Mouse (Mus musculus) hindbrain, embryonic 12.5 days (tissue): ENCODE data around the gene Lrfn4. TPM values are rescaled to one million over a fixed set of nuclear protein-coding genes. Genes with fewer than 3 reads are reported as not detected.
A peak's percentile ranks its signal among the peaks of the same experiment; 100 is the strongest.

ENCODE experiments used
- ATAC-seq: fragments of 200-750 bp; cut with Nextera tagmentation; 2 replicates; pipeline ENCODE4 v1.8.0; 2017; ENCODE audit warnings: moderate TSS enrichment; ENCODE audit not compliant: low FRiP score
- H3K27ac ChIP-seq: fragments of 300-500 bp; sonication (generic); 2 replicates; pipeline ENCODE4 v1.5.1; 2016; ENCODE audit warnings: mild to moderate bottlenecking
- H3K27me3 ChIP-seq: fragments of 300-500 bp; sonication (generic); 2 replicates; pipeline ENCODE4 v1.6.1; 2016; ENCODE audit warnings: mild to moderate bottlenecking
- H3K36me3 ChIP-seq: fragments of 300-500 bp; sonication (generic); 2 replicates; pipeline ENCODE4 v1.6.1; 2016; ENCODE audit warnings: mild to moderate bottlenecking
- H3K4me1 ChIP-seq: fragments of 300-500 bp; sonication (generic); 2 replicates; pipeline ENCODE4 v1.6.1; 2016
- H3K4me2 ChIP-seq: fragments of 300-500 bp; sonication (generic); replicated peaks from 2 replicates; pipeline ENCODE4 v1.6.1; 2016; ENCODE audit warnings: mild to moderate bottlenecking
- H3K4me3 ChIP-seq: fragments of 300-500 bp; sonication (generic); 2 replicates; pipeline ENCODE4 v1.5.1; 2016; ENCODE audit warnings: mild to moderate bottlenecking
- H3K9ac ChIP-seq: fragments of 300-500 bp; sonication (generic); 2 replicates; pipeline ENCODE4 v1.6.1; 2016; ENCODE audit warnings: mild to moderate bottlenecking, moderate library complexity
- H3K9me3 ChIP-seq: fragments of 300-500 bp; sonication (generic); replicated peaks from 2 replicates; pipeline ENCODE4 v1.6.1; 2016; ENCODE audit warnings: mild to moderate bottlenecking
- WGBS: fragments of 180-500 bp; shearing (Covaris S2); methylation state at CpG from one replicate; pipeline ENCODE4 v1.1.7; 2016; 5-methylcytosine and 5-hydroxymethylcytosine counted together
- microRNA-seq: library from miRNA; unstranded; fragments of <30 nt; microRNA quantifications from one replicate; pipeline ENCODE4, GENCODE M21; 2017
- polyA plus RNA-seq: library from polyadenylated mRNA; unstranded; fragments of >200 nt; fragmentation: Nextera tagmentation; extraction: Ambion mirVana; gene quantifications from 2 replicates; pipeline ENCODE4 v1.2.1, GENCODE M21; 2016

Lrfn4 gene
- polyA plus RNA-seq, 1 experiment from 2014 or later: 16.3 TPM

DNA sequence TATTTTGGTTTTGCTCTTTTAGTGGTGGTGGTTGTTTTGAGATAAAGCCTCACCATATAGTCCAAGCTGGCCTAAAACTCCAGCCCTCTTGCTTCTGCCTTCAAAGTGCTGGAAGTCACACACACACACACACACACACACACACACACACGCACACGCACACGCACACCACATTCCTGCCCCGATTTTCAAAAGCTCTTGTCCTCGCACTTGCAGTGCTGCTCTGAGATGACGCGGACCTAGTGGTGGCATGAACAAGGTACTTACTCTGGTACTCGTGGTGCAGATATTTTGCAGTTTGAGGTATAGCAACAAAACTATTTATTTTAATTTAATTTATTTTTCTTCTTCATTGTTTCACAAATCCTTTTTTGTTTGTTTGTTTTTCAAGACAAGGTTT is 43.0 kb downstream of the Lrfn4 start:
- Histone ChIP-seq H3K27me3 (no peaks in the 10 kb centered on the region), H3K4me3 (no peak overlapping the region), H3K4me2 (no peak overlapping the region), H3K9me3 (no peaks in the 10 kb centered on the region), H3K36me3 (no peaks in the 10 kb centered on the region), H3K9ac (no peak overlapping the region), H3K27ac (no peak overlapping the region), H3K4me1 (no peaks in the 10 kb centered on the region)
- no peak for ATAC-seq
- 79% methylated on average over 8 of the region's 8 CpGs for WGBS

DNA sequence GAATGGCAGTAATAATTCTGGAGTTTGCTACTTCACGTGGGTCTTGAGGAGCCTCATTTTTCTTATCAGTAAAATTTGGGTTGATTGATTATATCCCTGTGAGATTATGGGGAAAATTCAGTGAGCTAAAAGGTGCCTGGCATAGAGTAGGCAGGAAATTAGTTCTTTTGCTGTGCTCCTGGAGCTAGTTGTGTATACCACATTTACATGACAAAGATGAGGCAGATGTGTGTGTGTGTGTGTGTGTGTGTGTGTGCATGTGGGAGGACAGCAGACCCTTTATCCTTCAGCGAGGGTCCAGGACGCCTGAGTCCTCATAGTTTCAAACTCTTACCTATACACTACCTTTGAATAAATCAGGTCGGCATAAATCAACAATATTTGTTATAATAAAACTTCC is 43.4 kb downstream of the Lrfn4 start:
- no peak for ATAC-seq
- Histone ChIP-seq H3K4me2 (no peak overlapping the region), H3K27ac (no peak overlapping the region), H3K27me3 (no peaks in the 10 kb centered on the region), H3K4me3 (no peak overlapping the region), H3K9me3 (no peaks in the 10 kb centered on the region), H3K9ac (no peak overlapping the region), H3K36me3 (no peaks in the 10 kb centered on the region), H3K4me1 (no peaks in the 10 kb centered on the region)
- 53% methylated on average over 4 of the region's 4 CpGs for WGBS

DNA sequence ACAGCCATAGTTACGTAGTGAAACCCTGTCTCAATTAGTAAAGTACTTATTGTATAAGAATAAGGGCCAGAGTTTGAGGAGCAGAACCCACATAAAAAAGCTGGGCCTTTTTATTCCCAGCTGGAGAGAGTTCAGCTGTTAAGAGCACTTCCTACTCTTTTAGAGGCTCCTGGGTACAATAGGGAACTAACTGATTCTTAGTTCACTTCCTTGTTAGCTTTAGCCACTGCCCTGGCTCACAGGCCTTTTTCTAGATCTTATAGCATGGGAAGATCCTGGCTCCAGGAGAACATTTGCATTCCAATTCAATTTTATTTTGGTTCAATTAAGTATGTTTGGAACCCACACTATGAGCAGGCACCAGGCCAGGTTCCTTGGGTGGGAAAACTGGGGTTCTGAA is 43.8 kb downstream of the Lrfn4 start:
- H3K9me3 ChIP-seq: no peaks in the 10 kb centered on the region
- H3K27me3 ChIP-seq: no peaks in the 10 kb centered on the region
- ATAC-seq: no peak
- H3K4me3 ChIP-seq: no peak overlapping the region
- no peaks in the 10 kb centered on the region for H3K4me1 ChIP-seq
- WGBS: 76% methylated on average over 1 of the region's 1 CpGs
- no peak overlapping the region for H3K27ac ChIP-seq
- no peaks in the 10 kb centered on the region for H3K36me3 ChIP-seq
- no peak overlapping the region for H3K9ac ChIP-seq
- no peak overlapping the region for H3K4me2 ChIP-seq

DNA sequence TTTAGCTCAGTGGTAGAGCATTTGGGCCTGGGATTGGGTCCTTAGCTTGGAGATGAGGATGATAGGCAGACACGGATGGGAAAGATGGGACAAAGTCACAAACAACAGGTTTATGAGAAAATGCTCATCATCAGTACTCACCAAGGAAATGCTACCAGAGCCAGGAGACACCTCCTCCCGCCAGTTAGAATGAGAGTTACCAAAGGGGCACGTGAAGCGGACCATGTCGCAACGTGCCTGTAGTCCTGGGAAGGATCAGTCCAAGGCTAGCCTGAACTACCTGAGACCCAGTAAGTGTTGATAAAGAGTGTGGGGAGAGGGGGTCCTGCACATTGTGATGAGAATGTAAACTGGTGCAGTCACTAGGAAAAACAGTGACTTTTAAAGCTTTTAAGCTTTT is 44.7 kb downstream of the Lrfn4 start:
- Histone ChIP-seq H3K4me3 (no peak overlapping the region), H3K4me2 (no peak overlapping the region), H3K27me3 (no peaks in the 10 kb centered on the region), H3K9me3 (no peaks in the 10 kb centered on the region), H3K27ac (no peak overlapping the region), H3K36me3 (no peaks in the 10 kb centered on the region), H3K9ac (no peak overlapping the region), H3K4me1 (no peaks in the 10 kb centered on the region)
- 86% methylated on average over 6 of the region's 6 CpGs for WGBS
- no peak for ATAC-seq

DNA sequence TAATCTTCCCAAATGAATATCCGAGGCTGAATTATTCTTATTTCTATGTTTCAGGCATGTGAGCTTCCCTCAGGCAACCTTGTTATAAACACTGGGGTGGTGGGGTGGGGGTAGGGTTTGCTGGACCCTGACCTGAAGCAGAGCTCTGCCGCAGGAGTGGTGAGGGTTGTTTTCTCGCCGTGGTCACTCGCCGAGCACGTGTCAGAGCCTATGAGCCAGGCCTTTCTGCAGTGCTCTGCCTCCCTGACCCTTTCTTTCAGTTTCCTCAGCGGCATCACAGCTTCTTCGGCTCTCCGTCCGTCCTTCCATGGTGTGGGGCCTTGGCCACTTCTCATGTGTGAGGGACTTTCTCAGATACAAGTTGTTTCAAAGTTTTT is 45.2 kb downstream of the Lrfn4 start:
- H3K9ac ChIP-seq: no peak overlapping the region
- no peak overlapping the region for H3K27ac ChIP-seq
- ATAC-seq: no peak
- no peaks in the 10 kb centered on the region for H3K9me3 ChIP-seq
- no peaks in the 10 kb centered on the region for H3K27me3 ChIP-seq
- H3K4me3 ChIP-seq: no peak overlapping the region
- H3K4me1 ChIP-seq: no peaks in the 10 kb centered on the region
- WGBS: 83% methylated on average over 11 of the region's 11 CpGs
- H3K4me2 ChIP-seq: no peak overlapping the region
- H3K36me3 ChIP-seq: no peaks in the 10 kb centered on the region

DNA sequence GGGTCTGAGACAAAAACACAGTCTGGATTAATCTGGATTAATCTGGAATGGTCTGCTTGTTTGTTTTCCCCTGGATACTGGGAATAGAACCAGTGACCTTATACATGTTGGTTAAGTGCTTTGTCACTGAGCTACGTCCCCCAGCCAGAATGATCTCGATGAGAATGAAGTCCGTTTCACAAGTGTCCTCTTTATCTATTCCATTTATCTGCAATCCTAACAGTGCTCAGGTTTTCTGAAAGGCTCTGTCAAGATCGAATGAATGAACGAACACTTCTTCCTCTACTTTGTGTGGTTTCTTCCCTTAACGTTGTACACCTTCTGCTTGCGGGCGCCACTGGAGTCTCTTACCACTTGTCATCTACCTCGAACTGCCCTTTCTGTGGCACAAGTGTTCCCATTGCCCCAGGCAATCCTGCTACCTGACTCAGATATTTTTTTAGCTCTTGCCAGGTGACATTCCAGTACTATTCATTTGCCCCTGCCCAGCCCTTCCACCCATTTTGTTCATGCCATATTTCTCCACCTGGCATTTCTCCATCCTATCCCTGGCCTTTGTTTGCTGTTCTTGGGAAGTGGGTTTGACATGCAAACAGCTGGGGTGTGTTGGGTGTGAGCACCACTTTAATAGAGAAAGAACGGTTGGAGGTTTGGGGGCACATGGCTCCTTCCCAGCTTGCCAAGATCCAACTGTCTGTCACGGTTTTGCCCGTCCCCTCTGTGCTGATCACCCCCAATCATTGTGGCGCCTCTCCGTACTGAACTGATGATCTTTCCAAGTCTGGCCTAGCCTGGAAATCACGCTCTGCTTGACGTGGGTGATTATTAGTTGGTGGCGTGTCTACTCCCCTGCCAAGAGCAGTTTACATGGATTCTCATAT is 45.9 kb downstream of the Lrfn4 start:
- ATAC-seq: no peak
- Histone ChIP-seq H3K27me3 (no peaks in the 10 kb centered on the region), H3K9ac (no peak overlapping the region), H3K4me2 (no peak overlapping the region), H3K4me1 (no peaks in the 10 kb centered on the region), H3K36me3 (no peaks in the 10 kb centered on the region), H3K4me3 (no peak overlapping the region), H3K27ac (no peak overlapping the region), H3K9me3 (no peaks in the 10 kb centered on the region)
- 88% methylated on average over 17 of the region's 17 CpGs for WGBS

DNA sequence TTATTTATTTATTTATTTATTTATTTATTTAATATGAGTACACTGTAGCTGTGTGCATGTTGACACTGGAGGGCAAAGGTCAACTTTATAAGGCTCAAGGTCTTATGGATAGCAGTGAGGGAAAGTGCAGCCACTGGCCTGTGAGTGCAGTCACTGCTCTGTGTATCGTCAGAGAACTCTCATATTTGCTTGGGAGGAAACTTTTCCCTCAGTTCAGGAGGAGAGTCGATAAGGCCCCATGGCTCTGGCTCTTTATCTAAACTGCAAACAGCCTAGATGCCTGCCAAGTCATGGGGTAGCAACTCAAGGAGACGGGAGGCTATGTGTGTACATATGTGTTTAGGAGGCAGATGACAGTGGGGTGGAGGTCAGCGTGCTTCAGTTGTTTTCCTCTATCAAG is 46.6 kb downstream of the Lrfn4 start:
- H3K27me3 ChIP-seq: no peaks in the 10 kb centered on the region
- no peaks in the 10 kb centered on the region for H3K9me3 ChIP-seq
- H3K36me3 ChIP-seq: no peaks in the 10 kb centered on the region
- no peak for ATAC-seq
- H3K4me2 ChIP-seq: no peak overlapping the region
- no peak overlapping the region for H3K27ac ChIP-seq
- no peak overlapping the region for H3K9ac ChIP-seq
- H3K4me1 ChIP-seq: no peaks in the 10 kb centered on the region
- no peak overlapping the region for H3K4me3 ChIP-seq
- WGBS: 81% methylated on average over 4 of the region's 4 CpGs

DNA sequence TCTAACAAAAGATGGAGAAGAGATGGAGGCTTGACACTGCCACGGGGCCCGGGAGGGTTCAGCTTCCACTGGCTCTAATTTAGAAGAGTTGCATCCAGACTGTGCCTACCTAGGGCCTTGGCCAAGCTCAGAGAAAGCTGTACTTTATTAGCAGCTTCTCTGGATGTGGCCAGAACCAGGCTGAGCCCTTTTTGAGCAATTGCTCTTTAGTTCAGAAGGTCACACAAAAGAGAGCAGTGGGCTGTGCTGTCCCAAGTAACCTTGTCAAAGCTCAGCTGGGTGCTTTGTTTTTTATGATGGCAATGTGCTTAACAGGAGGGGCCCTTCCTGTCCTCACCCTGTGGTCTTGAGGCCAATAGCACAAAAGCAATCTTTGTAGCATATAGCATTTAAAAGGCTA is 47.8 kb downstream of the Lrfn4 start:
- H3K4me3 ChIP-seq: no peak overlapping the region
- no peak overlapping the region for H3K9ac ChIP-seq
- WGBS: 89% methylated on average over 2 of the region's 2 CpGs
- H3K4me1 ChIP-seq: no peaks in the 10 kb centered on the region
- no peaks in the 10 kb centered on the region for H3K9me3 ChIP-seq
- no peaks in the 10 kb centered on the region for H3K36me3 ChIP-seq
- no peak overlapping the region for H3K27ac ChIP-seq
- H3K27me3 ChIP-seq: no peaks in the 10 kb centered on the region
- no peak overlapping the region for H3K4me2 ChIP-seq
- ATAC-seq: no peak

DNA sequence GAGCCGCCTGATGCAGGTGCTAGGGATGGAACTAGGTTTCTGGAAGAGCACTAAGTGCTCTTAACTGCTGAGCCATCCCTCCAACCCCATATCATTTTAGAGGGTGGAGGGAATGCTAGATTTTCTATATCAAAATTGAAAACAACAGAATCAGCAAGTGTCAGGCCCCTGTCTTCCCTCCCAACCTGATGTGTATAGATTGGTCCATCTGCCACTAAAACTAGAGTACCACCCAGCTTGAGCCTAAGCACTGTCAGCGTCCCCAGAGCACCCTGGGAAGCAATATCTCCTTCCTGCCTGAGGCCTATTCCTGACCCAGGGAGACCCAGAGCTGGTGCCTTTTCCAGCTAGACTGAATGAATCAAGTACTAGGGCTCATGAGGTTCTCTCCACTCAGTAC is 48.6 kb downstream of the Lrfn4 start:
- Histone ChIP-seq H3K4me1 (no peaks in the 10 kb centered on the region), H3K27me3 (no peaks in the 10 kb centered on the region), H3K36me3 (no peaks in the 10 kb centered on the region), H3K27ac (no peak overlapping the region), H3K4me3 (no peak overlapping the region), H3K9me3 (no peaks in the 10 kb centered on the region), H3K9ac (0 out of 2 replicates have a peak overlapping the region, but pooled peaks have one; percentile 4), H3K4me2 (no peak overlapping the region)
- ATAC-seq: no peak
- WGBS: 79% methylated on average over 2 of the region's 2 CpGs

DNA sequence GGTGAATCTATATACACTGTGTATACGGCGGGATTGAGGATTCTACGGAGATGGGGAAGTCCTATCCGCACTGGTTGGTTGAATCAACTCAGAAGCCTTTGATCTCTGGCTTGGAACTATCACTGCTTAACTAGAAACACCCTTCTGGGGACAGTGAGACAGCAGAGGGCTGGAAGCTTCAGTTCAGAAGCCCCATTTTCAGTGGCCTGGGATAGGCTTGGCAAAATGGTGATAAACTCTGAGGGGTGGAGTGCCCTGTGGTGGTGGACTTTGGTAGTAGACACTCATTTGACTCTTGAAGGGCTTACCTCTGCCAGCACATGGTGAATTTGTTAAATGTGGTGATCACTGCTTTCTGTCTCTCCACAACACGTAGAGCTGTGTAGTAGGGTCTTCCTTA is 49.8 kb downstream of the Lrfn4 start:
- Histone ChIP-seq H3K4me1 (no peaks in the 10 kb centered on the region), H3K36me3 (no peaks in the 10 kb centered on the region), H3K4me2 (no peak overlapping the region), H3K4me3 (no peak overlapping the region), H3K9me3 (no peaks in the 10 kb centered on the region), H3K27ac (no peak overlapping the region), H3K9ac (no peak overlapping the region), H3K27me3 (no peaks in the 10 kb centered on the region)
- WGBS: 86% methylated on average over 5 of the region's 5 CpGs
- ATAC-seq: no peak

Small RNA genes within 50 kb of the gene (microRNA-seq; reads per million reads assigned to microRNA genes)
- 0.81 reads per million for gene Mir6986

Other genes starting within 250 kb of the Lrfn4 start
- gene Kdm2a, start 217.4 kb downstream of the Lrfn4 start, polyA plus RNA-seq: 59.7 TPM in 2 replicates
- 15.3 and 16.4 TPM in 2 replicates for gene Rhod, start 176.2 kb downstream of the Lrfn4 start, polyA plus RNA-seq
- gene Syt12, start 138.2 kb downstream of the Lrfn4 start, polyA plus RNA-seq: 1.5 and 1.7 TPM in 2 replicates
- gene 2010003K11Rik, start 117.1 kb downstream of the Lrfn4 start, polyA plus RNA-seq: not detected in 2 replicates
- 24.8 and 25.2 TPM in 2 replicates for gene Pcx, start 105.2 kb downstream of the Lrfn4 start, polyA plus RNA-seq
- gene Rce1, start 10.0 kb upstream of the Lrfn4 start, polyA plus RNA-seq: 54.3 and 62.9 TPM in 2 replicates
- gene Gm960, start 83.0 kb upstream of the Lrfn4 start, polyA plus RNA-seq: 3.6 and 6.3 TPM in 2 replicates
- 42.8 and 43.7 TPM in 2 replicates for gene Sptbn2, start 95.5 kb upstream of the Lrfn4 start, polyA plus RNA-seq
- gene Rbm4b, start 140.8 kb upstream of the Lrfn4 start, polyA plus RNA-seq: 155 TPM in 2 replicates
- gene Rbm4, start 178.2 kb upstream of the Lrfn4 start, polyA plus RNA-seq: 88.8 and 94.8 TPM in 2 replicates
- gene Gm21992, start 195.9 kb upstream of the Lrfn4 start, polyA plus RNA-seq: 41.5 and 42.9 TPM in 2 replicates
- gene Rbm14, start 196.0 kb upstream of the Lrfn4 start, polyA plus RNA-seq: 96.0 and 97.9 TPM in 2 replicates
- gene Ccs, start 223.7 kb upstream of the Lrfn4 start, polyA plus RNA-seq: 42.7 and 46.4 TPM in 2 replicates
- 0.35 and 0.40 TPM in 2 replicates for gene Ccdc87, start 223.7 kb upstream of the Lrfn4 start, polyA plus RNA-seq
- gene Ctsf, start 239.5 kb upstream of the Lrfn4 start, polyA plus RNA-seq: 56.3 and 57.4 TPM in 2 replicates